Mouse (Mus musculus) liver, adult 2 months (tissue): ENCODE measurements around the gene Slc41a3.
"Not testable (repeated sequence)": the region's sequence is repeated elsewhere in the genome, so short reads cannot be mapped to it uniquely, and the experiment has no call there.

Experiments used
- CTCF ChIP-seq: fragments of 200-500 bp; IDR thresholded peaks from 2 replicates; pipeline ENCODE4 v1.5.1; 2011; ENCODE audit warnings: low read depth, low read length, control low read depth
- POLR2A ChIP-seq: fragments of 200-500 bp; IDR thresholded peaks from 2 replicates; pipeline ENCODE4 v1.6.1; 2011; ENCODE audit warnings: low read length, control low read depth; ENCODE audit not compliant: insufficient read depth; ENCODE audit errors: extremely low read depth

DNA sequence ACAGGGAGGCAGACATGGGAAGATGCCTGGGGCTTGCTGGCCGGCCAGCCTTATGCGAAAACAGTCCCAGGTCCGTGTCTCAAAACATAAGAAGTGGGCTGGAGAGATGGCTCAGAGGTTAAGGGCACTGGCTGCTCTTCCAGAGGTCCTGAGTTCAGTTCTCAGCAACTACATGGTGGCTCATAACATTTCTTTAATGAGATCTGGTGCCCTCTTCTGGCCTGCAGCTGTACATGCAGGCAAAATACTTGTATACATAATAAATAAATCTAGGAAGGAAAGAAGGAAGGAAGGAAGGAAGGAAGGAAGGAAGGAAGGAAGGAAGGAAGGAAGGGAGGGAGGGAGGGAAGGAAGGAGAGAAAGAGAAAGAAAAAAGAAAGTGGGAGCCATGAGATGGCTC, 28.0 kb downstream of the Slc41a3 start:
- not testable (repeated sequence) for TF ChIP-seq POLR2A, CTCF
